Mouse (Mus musculus) stomach, postnatal 0 days (tissue): ENCODE measurements around the gene Arl16. TPM values are rescaled to one million over a fixed set of nuclear protein-coding genes. Genes with fewer than 3 reads are reported as not detected.

Source experiments
- ATAC-seq: fragments of 200-750 bp; cut with Nextera tagmentation; 2 replicates; pipeline ENCODE4 v1.8.0; 2017; ENCODE audit not compliant: low FRiP score, low TSS enrichment
- DNase-seq: peaks from one replicate; pipeline ENCODE4 v3.0.0-alpha.2; 2016; ENCODE audit warnings: low spot score
- H3K27ac ChIP-seq: fragments of 300-500 bp; sonication (generic); replicated peaks from 2 replicates; pipeline ENCODE4 v1.5.1; 2014; ENCODE audit warnings: mild to moderate bottlenecking, control low read depth
- H3K27me3 ChIP-seq: fragments of 300-500 bp; sonication (generic); 2 replicates; pipeline ENCODE4 v1.6.1; 2014; ENCODE audit warnings: low read length; ENCODE audit not compliant: control insufficient read depth, insufficient read depth
- H3K36me3 ChIP-seq: fragments of 300-500 bp; sonication (generic); 2 replicates; pipeline ENCODE4 v1.6.1; 2014; ENCODE audit warnings: low read length, mixed read lengths; ENCODE audit not compliant: control insufficient read depth, insufficient read depth
- H3K4me1 ChIP-seq: fragments of 300-500 bp; sonication (generic); replicated peaks from 2 replicates; pipeline ENCODE4 v1.6.1; 2014; ENCODE audit warnings: antibody characterized with exemption; ENCODE audit not compliant: control insufficient read depth, insufficient read depth
- H3K4me2 ChIP-seq: fragments of 300-500 bp; sonication (generic); replicated peaks from 2 replicates; pipeline ENCODE4 v1.6.1; 2014; ENCODE audit warnings: low read depth, mild to moderate bottlenecking, control low read depth, moderate library complexity
- H3K4me3 ChIP-seq: fragments of 300-500 bp; sonication (generic); 2 replicates; pipeline ENCODE4 v1.5.1; 2014; ENCODE audit warnings: low read depth, low read length, control low read depth
- H3K9ac ChIP-seq: fragments of 300-500 bp; sonication (generic); 2 replicates; pipeline ENCODE4 v1.6.1; 2014; ENCODE audit warnings: mild to moderate bottlenecking, low read length, control low read depth, mixed read lengths
- H3K9me3 ChIP-seq: fragments of 300-500 bp; sonication (generic); 2 replicates; pipeline ENCODE4 v1.6.1; 2016; ENCODE audit warnings: low read length; ENCODE audit not compliant: control insufficient read depth
- CTCF ChIP-seq: IDR thresholded peaks from 2 replicates; pipeline ENCODE4 v1.5.1; 2016; ENCODE audit warnings: antibody characterized with exemption, low read depth, mild to moderate bottlenecking, moderate library complexity
- EP300 ChIP-seq: optimal IDR thresholded peaks from 2 replicates; pipeline ENCODE3; 2016; ENCODE audit warnings: antibody characterized with exemption
- WGBS: fragments of 180-500 bp; shearing (Covaris S2); extraction: QIAGEN DNeasy Blood & Tissue Kit; methylation state at CpG from one replicate; pipeline ENCODE4 v1.1.7; 2014; 5-methylcytosine and 5-hydroxymethylcytosine counted together
- polyA plus RNA-seq: library from polyadenylated mRNA; unstranded; fragments of >200 nt; fragmentation: Nextera tagmentation; extraction: Ambion mirVana; gene quantifications from 2 replicates; pipeline ENCODE4 v1.2.1, GENCODE M21; 2015

Gene Arl16
- polyA plus RNA-seq, 1 experiment from 2014 or later = 30.6 TPM

DNA sequence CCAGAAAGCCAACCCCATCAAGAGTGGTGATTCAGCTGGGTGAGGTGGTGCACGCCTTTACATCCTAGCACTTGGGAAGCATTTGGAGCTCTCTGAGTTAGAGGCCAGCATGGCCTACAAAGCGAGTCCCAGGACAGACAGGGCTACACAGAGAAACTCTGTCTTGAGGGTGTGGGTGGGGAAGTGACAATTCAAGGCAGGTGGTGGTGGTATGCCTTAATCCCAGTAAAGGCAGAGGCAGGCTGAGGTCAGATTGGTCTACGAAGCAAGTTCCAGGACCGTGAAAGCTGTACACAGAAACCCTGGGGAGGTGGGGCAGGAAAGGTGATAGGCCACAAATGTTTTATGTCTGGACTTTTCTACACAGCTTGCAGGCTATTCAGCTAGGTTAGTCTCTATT lies 12.4 kb downstream of the Arl16 start:
- no peak for ATAC-seq
- no peak overlapping the region for H3K9ac ChIP-seq

DNA sequence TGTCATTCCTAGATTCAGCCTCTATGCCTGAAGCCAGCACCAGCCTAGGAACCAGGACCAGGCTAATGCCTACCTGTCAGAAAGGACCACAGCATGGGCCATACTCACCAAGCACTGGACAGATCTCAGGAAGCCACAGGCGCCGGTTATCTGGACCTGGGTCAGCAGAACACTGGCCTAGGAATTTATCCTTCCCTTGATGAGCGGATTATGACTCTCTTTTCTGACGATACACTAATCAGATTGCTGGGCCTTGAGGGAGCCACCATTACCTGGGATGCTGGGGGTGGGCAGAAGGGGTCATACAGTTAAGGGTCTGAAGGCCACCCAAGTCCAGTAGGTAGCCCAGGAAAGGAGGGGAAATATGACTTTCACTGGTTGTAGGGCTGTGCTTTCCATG lies 14.1 kb downstream of the Arl16 start, which contains the start of gene Pde6g:
Gene Pde6g, minus strand, starts transcription at position 195 of the 400 bp plus-strand sequence.
- Histone ChIP-seq H3K9ac (no peak within 1 kb of the TSS), H3K9me3 (no peaks in the 10 kb centered on the region), H3K27ac (no peak within 1 kb of the TSS), H3K4me3 (no peak within 1 kb of the TSS), H3K36me3 (no peaks in the 10 kb centered on the region), H3K4me2 (no peak within 1 kb of the TSS), H3K27me3 (no peaks in the 10 kb centered on the region), H3K4me1 (no peaks in the 10 kb centered on the region)
- ATAC-seq (no peak), DNase-seq (no peak)
- TF ChIP-seq EP300 (no peak), CTCF (no peak)
- WGBS = 84% methylated on average over 4 of the region's 4 CpGs

More for the DNA sequence above, 12.4 kb downstream of the Arl16 start:
- H3K27me3 ChIP-seq = no peaks in the 10 kb centered on the region
- TF ChIP-seq EP300 = no peak
- TF ChIP-seq CTCF = no peak
- DNase-seq = no peak
- no peak overlapping the region for H3K4me3 ChIP-seq
- no peaks in the 10 kb centered on the region for H3K9me3 ChIP-seq
- WGBS = 89% methylated on average over 4 of the region's 4 CpGs
- H3K27ac ChIP-seq = no peak overlapping the region
- H3K36me3 ChIP-seq = no peaks in the 10 kb centered on the region
- 0 out of 2 replicates have a peak, but pooled peaks cover 4% of the 10 kb centered on the region for H3K4me1 ChIP-seq
- no peak overlapping the region for H3K4me2 ChIP-seq

DNA sequence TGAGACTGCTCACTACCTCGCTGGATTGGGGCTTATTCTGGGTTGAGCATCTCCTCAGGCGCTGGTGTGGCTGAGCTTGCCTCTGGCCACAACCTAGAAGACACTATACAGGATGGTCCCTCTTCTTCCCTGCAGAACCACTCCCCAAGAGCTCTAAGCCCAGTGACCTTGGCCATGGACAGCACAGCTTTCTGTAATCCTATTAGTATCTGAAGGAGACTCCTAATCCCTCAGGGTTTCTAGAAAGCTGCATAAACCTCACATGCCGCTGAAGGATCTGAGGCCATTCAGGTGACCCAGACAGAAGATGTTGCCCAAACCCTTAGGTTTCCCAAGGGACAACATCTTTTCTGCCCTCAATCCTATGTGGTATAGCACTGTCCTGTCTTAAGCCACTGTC lies 15.2 kb downstream of the Arl16 start:
- Histone ChIP-seq H3K27ac (no peak overlapping the region), H3K9ac (no peak overlapping the region), H3K27me3 (no peaks in the 10 kb centered on the region), H3K4me3 (no peak overlapping the region), H3K9me3 (no peaks in the 10 kb centered on the region), H3K4me1 (no peaks in the 10 kb centered on the region), H3K36me3 (no peaks in the 10 kb centered on the region), H3K4me2 (no peak overlapping the region)
- DNase-seq = no peak
- WGBS = 77% methylated on average over 3 of the region's 3 CpGs
- TF ChIP-seq EP300 (no peak), CTCF (no peak)
- ATAC-seq = no peak

DNA sequence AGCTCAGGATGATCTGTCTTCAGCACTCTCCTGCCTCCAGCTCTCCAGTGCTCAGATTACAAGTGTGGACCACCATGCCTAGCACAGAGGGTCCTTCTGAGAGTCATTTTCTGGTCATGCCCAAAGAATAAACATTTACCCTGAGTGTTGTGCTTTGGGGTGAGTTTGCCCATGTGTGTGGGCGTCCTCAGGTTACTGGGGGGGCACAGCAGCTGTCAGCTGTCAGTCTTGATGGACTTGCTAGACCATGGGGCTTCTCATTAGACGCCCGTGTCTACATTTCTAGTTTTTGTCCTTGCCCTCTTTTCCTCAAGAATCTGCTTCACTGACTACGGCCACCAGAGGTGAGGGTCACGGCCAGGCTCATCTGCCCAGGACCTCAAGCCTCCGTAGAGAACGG lies 20.2 kb downstream of the Arl16 start:
- no peak for DNase-seq
- H3K27me3 ChIP-seq = no peaks in the 10 kb centered on the region
- no peaks in the 10 kb centered on the region for H3K4me1 ChIP-seq
- no peak overlapping the region for H3K9ac ChIP-seq
- H3K4me3 ChIP-seq = no peak overlapping the region
- 68% methylated on average over 7 of the region's 7 CpGs for WGBS
- no peak for ATAC-seq
- no peak overlapping the region for H3K27ac ChIP-seq
- no peaks in the 10 kb centered on the region for H3K36me3 ChIP-seq
- TF ChIP-seq CTCF = no peak
- no peak for TF ChIP-seq EP300
- H3K9me3 ChIP-seq = no peaks in the 10 kb centered on the region
- no peak overlapping the region for H3K4me2 ChIP-seq

DNA sequence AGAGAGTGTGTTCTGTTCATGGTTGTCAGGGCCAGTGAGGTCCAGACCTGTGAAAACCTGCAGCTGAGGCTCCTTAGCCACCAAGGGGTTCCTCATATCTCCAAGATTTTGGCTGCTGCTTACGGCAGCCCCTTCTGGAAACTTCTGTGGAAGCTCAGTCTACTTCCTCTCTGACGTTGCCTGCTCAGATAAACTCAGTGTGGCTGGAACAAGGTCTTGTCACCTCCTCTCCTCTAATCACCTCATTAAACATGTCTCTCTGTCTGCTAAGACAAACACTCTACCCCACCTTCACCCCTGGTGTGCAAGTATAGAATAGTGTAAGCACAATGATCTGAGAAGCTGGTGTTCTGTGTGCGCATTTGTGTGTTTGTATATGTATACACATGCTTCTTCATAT lies 21.9 kb downstream of the Arl16 start:
- Histone ChIP-seq H3K4me3 (no peak overlapping the region), H3K36me3 (no peaks in the 10 kb centered on the region), H3K27me3 (no peaks in the 10 kb centered on the region), H3K4me2 (no peak overlapping the region), H3K27ac (no peak overlapping the region), H3K9ac (no peak overlapping the region), H3K4me1 (no peaks in the 10 kb centered on the region), H3K9me3 (no peaks in the 10 kb centered on the region)
- ATAC-seq = no peak
- TF ChIP-seq EP300 (no peak), CTCF (no peak)
- WGBS = 50% methylated on average over 3 of the region's 3 CpGs
- no peak for DNase-seq

DNA sequence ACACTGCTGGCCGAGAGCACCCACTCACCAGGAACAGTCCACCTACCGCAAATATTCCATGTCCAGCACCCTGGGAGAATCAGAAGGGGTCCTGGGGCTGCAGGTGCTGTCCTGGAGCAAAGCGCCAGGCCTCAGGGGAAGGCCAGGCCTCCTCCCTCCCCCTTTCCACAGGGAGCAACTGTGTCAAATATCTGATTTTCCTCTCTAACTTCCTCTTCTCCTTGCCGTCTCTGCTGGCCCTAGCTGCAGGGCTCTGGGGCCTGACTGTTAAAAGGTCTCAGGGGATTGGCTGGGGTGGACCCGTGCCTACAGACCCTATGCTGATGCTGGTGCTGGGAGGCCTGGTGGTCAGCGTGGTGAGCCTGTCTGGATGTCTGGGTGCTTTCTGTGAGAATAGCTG lies 23.3 kb downstream of the Arl16 start:
- WGBS = 69% methylated on average over 6 of the region's 6 CpGs
- TF ChIP-seq EP300 (no peak), CTCF (no peak)
- no peaks in the 10 kb centered on the region for H3K9me3 ChIP-seq
- H3K9ac ChIP-seq = no peak overlapping the region
- no peak overlapping the region for H3K4me2 ChIP-seq
- no peak overlapping the region for H3K27ac ChIP-seq
- ATAC-seq (no peak), DNase-seq (no peak)
- H3K27me3 ChIP-seq = no peaks in the 10 kb centered on the region
- H3K4me3 ChIP-seq = no peak overlapping the region
- H3K36me3 ChIP-seq = no peaks in the 10 kb centered on the region
- H3K4me1 ChIP-seq = no peaks in the 10 kb centered on the region
